Mouse (Mus musculus): ENCODE results near the gene 1110051M20Rik.

Gene 1110051M20Rik

DNA sequence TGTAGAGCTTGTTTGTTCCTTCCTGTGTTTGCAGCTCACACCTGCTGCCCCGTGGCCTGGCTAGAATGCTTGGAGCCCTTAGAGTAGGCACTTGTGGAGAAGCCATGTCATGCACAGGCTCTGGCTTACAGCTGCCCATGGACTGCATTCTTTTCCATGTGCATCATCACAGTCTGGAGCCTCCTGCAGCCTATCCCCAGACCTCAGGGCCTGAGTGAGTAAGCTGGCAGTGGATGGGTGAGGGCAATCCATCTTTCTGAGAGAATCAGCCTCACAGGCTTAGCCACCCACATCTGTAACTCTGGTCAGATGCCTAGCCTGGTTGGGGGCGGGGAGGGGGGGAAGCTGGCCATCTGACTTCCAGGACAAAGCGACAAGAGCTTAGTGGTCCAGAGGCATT lies 145.3 kb downstream of the 1110051M20Rik start:
- DNase-seq, result no peak

DNA sequence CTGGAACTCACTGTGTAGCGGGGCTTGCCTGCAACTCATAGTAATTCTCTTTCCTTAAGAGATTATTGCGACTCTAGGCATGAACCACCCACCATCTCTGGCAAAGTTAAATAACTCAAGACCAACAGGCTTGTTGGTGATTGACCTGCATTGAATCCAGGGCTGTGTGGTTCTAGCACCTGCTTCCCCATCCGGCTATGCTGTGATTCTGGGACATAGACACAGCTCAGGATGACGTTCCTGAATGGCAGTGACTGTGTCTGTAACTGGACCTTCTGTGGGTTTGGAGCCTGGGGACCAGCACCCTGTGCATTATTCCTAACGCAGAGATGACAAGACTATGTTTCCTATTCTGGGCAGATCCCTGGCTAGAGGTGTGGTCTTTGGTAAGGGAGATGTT lies 148.6 kb downstream of the 1110051M20Rik start:
- no peak for DNase-seq

DNA sequence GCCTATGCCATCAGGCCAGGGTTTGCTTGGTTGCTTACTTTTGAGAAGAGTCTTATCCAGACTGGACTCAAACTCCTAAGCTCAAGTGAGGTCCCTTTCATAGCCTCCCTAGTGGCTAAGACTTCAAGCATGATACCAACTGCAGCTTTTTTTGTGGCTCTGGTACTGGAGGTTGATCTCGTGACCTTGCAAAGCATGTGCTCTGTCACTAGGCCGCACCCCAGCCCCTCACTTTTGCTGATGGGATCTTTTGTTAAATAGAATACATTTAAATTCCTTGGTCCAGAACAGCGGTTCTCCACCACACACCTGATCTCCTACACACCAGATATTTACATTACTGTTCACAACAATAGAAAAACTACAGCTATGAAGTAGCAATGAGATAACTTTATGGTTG lies 150.3 kb downstream of the 1110051M20Rik start:
- DNase-seq, result no peak

DNA sequence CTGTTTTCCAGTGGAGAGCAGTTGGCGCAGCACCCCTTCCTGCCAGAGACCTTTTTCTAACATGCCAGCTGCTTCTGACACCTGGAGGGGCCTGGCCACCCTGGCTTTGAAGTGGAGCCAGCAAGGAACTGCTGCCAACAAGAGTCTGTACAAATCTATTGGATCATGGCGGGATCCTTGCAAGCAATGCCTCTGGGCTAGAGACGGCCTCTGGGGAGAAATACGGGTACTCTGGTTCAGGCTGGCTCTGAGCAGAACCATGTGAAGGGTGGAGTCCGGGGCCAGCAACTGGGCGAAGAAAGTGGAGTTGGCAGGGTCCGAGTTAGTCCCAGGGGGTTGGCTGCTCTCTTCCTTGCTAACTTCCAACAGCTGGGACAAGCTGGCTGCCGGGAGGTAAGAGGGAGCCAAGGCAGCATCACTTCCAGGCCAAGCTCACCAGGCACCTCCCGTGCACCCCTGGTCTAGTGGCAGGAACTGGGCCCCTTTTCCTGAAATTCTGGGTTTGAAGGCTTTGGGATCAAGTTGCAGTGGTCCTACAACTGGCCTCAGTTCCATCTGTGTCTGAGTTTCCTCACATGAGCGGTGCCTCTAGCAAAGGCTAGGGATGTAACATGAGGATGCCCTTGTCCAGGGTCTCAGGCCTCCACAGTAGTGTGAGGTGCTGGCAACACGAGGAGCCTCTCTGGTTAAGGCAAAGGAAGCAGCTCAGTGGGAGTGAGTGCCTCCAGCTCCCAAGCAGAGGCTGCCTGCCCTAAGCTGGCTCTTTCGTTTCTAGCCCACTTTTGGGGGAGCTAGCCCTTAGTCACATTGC lies 153.1 kb downstream of the 1110051M20Rik start:
- no peak for DNase-seq

DNA sequence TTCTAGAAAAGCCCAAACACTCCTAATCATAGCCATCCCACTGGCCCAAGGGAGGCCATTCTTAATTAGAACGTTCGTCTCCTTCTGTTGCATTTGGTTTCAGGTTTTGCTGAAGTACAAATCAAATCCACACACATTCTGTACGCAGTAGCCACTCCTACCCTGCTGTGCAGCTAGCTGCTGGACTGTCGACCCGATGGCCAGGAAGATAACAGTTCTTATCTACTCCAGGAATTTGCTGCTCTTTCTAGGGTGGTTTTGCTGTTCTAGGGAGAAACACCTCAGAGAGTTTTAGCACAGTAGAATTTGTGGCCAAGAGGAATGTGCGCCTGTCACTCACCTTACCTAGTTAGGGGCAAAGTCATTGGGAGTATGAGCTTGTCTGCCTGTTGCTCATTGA lies 156.9 kb downstream of the 1110051M20Rik start:
- no peak for DNase-seq

DNA sequence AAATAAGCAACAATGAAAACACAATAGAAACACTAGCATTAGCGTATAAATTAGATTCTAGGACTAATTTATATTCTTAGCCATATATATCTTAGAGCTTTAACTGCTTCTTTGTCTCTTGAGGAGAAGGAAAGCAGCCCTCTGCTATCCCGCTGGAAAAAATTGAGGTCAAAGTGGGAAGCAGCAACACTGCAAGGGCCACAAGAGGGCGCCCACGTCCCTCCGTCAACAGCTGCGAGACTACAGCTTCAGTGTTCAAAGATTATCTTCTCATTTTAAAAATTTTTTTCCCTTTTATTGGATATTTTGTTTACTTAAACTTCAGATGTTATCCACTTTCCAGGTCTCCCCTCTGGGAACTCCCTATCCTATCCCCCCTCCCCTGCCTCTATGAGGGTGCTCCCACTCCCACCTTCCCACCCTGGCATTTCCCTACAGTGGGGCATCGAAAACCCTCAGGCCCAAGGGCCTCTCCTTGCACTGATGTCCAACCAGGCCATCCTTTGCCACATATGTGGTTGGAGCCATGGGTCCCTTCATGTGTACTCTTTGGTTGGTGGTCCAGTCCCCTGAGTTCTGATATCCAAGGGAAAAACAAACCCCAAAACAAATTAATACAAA lies 158.5 kb downstream of the 1110051M20Rik start:
- DNase-seq, result peak in 1 of 2 experiments; percentile 65

DNA sequence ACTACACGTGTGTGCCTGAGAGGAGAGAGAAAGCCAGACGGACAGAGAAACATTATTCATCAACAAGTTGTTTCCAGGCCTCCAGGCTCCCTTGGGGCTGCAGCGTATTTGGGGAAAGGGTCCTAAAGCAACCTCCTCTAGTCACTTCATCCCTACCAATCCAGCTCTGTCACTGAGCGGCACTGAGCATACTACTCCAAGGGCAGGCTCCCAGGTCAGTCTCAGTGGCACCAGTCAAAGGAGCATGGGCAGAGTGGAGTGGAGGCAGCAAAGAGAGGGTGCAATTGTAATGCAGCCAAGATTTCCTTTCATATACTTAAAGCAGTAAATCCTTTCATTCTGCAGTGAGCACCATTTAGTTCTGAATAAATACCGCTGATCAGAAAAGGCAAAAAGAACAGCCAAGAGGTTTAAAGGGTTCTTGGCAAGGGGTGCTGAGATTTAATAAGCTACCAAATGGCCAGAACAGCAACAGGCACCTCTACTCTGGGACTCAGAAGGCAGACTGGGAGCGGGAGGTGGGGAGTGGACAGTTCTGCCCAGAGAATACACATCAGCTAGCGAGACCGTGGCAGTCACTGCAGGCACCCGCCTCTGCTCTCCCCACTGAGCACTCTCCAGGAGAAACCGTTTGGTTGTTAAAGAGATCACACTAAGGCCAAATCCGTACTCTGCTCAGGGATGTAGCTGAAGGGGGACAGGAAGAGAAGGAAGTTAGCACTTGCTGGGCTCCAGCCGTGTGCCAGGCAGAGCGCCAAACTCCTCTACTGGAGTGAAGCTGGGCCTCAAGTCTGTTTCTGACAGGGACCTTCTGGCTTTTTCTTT lies 159.9 kb downstream of the 1110051M20Rik start:
- no peak for DNase-seq

DNA sequence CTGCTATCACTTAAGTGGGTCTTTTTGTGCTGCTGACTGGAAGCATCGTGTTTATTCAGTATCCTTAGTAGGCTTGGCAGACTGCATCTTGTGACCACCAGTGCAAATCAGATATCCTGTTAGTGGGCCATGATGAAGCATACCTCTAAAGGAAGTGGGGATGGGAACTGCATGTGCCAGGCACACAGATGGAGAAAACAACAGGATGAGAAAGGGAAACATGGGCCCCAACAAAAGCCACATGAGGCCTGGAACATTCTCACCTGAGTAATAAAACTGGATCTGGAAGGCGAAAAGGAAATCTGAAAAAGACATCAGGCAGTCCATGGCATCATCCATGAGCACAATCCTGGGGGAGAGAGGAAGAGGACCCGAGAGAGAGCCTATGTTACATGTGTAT lies 160.5 kb downstream of the 1110051M20Rik start:
- DNase-seq, result no peak

DNA sequence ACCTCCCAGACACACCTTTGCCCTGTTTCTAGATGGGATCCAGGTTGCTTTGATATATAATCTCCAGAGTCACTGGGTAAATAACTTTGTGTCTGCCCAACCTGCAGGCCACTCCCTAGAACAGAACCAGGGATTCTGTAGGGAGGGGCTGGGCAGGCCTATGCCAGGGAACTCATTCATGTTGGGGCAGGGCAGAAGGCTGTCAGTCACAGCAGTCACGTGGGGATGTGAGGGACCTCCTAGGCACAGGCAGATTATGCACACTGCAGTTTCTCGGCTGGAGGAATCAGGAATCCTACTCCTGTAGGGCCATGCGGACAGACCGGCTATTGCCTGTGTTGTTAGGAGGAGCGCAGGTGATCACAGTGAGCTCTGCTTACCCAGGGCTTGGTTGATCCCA lies 163.1 kb downstream of the 1110051M20Rik start:
- DNase-seq, result no peak

DNA sequence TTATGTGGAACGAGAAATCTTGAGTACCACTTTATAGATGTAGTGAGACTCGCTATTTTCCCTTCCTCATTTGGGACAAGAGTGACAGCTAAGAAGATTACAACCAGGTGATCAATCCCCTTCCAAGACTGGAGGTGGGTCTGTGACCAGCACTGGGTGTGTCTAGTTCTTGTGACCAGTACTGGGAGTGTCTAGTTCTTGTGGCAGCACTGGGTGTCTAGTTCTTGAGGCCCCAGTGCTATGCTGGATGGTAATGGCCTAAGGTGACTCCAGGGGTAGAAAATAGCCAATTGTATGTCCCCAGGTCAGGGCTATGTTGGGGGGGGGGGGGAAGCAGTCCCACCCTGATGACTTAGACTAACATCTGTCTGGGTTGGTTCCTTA lies 165.1 kb downstream of the 1110051M20Rik start:
- no peak for DNase-seq

DNA sequence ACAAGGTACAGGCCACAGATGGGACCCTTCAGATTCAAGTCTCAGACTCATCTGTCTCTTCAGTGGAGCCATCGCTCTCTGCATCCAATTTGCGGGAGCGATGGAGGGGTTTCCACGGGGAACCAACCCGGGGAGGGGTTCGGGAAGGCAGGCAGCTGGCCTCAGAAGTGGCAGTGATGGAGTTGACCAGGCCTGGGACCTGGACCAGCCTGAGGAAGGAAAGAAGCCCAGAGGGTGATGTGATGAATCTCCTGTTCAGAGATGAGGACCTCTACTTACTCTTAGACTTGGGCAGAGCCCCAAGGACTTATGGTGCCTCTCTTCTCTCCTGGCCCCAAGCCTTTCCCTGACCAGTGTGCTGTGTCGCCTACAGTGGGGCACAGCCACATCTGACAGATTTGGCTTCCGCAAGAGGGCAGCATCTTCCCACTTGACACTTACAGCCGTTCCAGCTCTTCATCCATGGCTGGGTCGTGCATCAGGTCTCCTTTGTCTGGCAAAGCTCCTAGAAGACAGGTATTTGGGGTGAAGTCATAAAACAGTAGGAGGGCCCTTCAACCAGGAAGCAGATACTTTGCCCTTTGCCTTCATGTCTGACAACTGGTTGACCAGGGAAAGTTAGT lies 165.6 kb downstream of the 1110051M20Rik start:
- DNase-seq, result no peak

DNA sequence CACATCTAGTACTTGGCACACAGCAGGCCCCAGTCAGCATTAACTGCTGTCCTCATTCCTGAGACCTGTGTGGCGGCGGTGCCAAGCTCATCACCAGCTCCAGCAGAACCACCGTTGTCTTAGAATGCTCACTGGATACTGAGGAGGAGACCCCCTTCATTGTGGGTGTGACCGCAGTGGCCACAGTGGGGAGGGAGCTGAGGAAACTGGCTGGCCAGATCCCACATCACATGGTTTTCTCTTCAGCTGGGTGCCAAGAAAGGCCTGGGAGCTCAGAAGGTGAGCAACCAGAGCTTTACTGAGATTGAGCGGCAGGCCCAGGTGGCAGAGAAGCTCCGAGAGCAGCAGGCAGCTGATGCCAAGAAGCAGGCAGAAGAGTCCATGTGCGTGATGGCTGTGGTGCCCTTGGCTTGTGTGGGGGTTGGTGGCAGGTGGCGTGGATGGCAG lies 174.8 kb downstream of the 1110051M20Rik start:
- no peak for DNase-seq

DNA sequence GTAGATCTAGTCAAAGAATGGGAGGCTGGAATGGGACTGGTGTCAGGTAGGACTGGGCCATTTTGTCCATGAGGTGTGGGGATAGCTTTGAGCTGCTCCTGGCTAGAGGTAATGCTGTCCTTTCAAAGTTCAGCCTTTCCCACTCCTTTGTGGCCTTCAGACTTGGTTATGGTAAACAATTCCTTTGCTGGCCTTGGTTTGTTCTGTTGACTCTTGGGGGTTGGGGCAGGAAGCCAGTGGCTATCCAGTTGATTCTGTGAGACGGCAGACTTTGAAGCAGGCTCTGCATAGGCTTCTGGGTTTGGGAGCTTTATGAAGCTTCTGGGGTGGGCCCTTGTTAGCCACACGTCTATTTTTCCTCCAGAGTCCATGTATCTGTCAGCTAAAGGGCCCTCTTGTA lies 175.8 kb downstream of the 1110051M20Rik start:
- DNase-seq, result no peak

DNA sequence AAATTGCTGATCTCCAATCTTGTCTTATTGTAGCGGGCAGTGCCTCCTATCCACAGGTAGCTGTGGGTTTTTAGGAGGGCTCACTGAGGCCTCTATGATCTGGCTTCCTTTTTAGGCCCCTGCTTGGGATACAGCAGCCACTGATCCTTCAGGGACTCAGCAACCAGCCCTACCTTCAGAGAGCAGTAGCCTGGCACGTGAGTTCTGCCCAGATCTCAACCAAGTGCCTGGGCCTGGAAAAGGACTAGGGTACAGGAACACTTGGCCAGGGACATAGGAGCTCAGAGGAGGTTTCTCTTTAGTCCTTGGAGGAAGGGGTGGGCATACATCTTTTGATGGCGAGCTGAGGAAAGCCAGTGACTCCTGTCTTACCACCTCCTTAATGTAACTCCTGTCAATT lies 176.5 kb downstream of the 1110051M20Rik start:
- DNase-seq, result no peak

DNA sequence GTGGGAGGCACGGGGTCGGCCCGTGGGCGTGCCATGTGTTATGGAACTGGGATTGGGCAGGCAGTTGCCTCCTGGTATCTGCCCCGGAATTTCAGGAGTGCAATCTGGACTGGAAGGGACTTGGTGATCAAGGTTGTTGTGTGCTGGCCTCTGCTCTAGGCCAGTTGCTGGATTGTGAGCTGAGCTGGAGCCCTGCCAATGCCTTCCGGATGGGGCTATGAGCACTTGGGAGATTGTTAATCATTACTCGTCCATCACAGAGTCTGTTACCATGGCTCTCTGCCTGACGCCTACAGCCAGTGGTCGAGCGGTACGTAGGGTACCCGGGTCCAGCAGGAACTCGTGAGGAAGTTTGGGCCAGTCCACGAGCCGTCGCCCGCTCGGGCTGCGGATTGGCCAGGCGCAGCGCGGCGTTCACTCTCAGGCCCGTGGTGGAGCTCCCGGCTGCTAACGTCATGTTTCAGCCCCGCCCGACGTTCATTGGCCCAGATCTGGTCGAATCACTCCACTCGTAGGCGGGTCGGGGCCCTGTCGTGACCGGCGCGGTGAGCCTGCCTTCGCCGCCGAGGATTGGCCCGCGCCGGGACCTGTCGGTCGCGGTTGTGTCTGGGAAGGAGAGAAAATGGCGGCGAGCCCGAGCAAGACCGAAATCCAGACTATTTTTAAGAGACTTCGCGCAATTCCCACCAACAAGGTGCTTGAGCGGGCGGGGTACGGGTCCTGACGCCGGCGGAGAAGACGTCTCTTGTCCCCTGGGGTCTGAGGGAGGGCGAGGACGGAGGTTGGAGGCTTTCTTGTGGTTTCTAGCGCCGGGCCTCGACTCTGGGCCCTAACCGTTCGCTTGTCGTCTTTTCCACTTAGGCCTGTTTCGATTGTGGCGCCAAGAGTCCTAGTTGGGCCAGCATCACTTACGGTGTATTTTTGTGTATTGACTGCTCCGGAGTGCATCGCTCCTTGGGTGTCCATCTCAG lies 179.5 kb downstream of the 1110051M20Rik start, which contains the start of gene Arfgap2:
Gene Arfgap2 (plus strand): TSS at position 264 of the 971 bp plus-strand sequence.
- peak; percentile 90 to 92 for DNase-seq

DNA sequence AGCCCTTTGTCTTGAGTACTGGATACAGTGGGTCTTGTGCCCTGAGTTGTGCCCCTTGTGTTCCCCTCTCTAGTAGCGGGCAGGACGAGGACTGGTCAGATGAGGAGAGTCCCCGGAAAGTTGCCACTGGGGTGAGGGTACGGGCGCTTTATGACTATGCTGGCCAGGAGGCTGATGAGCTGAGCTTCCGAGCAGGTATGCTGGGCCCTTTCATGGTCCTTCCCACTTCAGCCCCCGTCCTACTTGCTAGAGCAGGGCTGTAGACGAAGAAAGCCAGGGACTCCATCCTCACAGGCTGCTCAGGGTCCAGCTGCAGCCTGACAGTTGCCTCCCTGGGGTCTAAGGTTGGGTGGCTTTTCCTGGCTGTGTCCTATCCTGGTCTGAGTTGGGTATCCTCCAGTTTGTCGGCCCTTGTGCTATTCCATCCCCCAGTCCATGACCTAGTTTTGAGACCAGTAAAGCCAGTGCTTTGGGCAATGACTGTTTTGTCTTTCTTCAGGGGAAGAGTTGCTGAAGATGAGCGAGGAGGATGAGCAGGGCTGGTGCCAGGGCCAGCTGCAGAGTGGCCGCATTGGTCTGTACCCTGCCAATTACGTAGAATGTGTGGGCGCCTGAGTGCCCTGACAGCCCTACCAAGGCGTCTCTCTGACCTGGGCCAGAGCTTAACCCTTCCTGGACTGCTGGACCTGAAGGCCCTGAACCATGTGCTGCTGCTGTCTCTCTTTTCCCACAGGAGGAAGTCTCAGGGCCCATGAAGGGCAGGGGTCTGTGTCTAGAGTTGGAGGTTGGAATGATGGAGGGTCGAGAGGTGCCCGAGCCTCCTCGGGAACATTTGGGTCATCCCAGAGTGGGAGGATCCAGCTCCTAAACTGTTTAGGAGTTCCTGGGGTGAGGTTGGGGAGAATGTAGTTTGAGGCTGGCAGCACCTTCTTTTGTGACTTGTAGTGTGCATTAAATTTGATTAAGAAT lies 180.5 kb downstream of the 1110051M20Rik start:
- DNase-seq, result no peak

DNA sequence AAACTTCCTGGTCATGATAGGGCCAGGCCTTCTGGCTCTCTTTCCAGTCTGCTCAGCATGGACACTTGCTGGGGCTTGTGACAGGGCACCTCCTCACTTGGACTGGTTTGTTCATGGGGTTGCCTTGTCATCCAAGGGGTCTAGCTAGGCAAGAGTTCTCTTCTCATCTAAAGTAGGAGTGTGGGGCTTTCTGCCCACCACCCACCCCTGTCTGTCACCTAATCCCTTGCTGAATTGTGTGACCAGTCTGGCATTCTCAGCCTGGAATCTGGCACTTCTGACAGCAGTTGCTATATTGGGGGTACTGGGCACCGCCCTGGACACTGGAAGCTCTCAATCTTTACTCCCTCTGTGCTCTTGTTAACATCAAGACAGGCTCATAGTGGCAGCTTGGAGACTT lies 185.0 kb downstream of the 1110051M20Rik start:
- no peak for DNase-seq

DNA sequence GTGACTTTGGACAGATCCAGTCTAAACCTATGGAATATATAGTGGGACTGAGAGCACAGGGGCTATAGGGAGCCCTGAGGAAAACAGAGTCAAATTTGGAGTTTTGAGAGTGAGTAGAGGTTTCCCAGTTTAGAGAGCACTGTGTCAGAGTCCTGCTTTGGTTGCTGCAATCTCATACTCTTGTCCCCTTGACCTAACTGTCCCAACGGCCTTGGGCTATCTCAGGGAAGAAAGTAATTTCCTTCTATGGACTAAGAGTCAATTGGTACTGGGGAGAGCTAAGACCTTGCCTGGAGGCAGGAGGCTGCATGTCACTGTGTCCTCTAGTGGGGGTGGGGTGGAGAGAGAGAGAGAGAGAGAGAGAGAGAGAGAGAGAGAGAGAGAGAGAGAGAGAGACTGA lies 185.7 kb downstream of the 1110051M20Rik start:
- no peak for DNase-seq

DNA sequence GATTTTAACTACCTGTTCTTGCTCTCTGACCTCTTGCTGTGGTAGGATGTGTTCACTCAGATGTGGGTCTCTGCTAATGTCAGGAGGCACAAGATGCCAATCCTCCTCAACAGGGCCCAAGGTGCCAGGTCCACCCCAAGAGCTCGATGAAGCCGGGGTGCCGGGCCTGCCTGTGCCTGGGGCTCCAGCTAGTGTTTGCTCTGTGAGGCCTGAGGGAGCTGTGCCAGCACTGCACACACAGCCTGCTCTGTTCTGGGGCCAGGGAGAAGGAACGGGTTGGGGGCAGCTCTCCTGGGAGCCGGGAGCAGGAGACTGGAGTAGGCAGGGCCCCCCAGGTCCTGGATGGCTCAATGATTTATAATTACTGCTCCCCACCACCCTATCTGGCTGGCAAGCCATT lies 186.4 kb downstream of the 1110051M20Rik start:
- DNase-seq, result no peak

Measured in spleen, adult 18-20 months (tissue).